Mouse (Mus musculus) forebrain, embryonic 11.5 days (tissue): Measurements from ENCODE around the gene Ghsr. TPM values are rescaled to one million over a fixed set of nuclear protein-coding genes. Genes with fewer than 3 reads are reported as not detected.

Source experiments
- ATAC-seq: fragments of 200-750 bp; cut with Nextera tagmentation; replicated peaks from 2 replicates; pipeline ENCODE4 v1.8.0; 2017; ENCODE audit warnings: moderate TSS enrichment; ENCODE audit not compliant: low FRiP score
- DNase-seq: peaks from one replicate; pipeline ENCODE4 v3.0.0-alpha.2; 2017; ENCODE audit warnings: low spot score
- H3K27ac ChIP-seq: fragments of 300-500 bp; sonication (generic); 2 replicates; pipeline ENCODE4 v1.5.1; 2014; ENCODE audit warnings: low read depth, low read length
- H3K27me3 ChIP-seq: fragments of 300-500 bp; sonication (generic); 2 replicates; pipeline ENCODE4 v1.6.1; 2014; ENCODE audit warnings: mild to moderate bottlenecking, low read length, mixed read lengths; ENCODE audit not compliant: control insufficient read depth, insufficient read depth
- H3K36me3 ChIP-seq: fragments of 300-500 bp; sonication (generic); 2 replicates; pipeline ENCODE4 v1.6.1; 2014; ENCODE audit warnings: mild to moderate bottlenecking, low read length, moderate library complexity, mixed read lengths; ENCODE audit not compliant: control insufficient read depth, insufficient read depth
- H3K4me1 ChIP-seq: fragments of 300-500 bp; sonication (generic); replicated peaks from 2 replicates; pipeline ENCODE4 v1.6.1; 2014; ENCODE audit warnings: low read length, mixed read lengths; ENCODE audit not compliant: control insufficient read depth, insufficient read depth
- H3K4me2 ChIP-seq: fragments of 300-500 bp; sonication (generic); 2 replicates; pipeline ENCODE4 v1.6.1; 2014; ENCODE audit warnings: low read depth, mild to moderate bottlenecking, low read length, moderate library complexity, mixed read lengths; ENCODE audit not compliant: severe bottlenecking
- H3K4me3 ChIP-seq: fragments of 300-500 bp; sonication (generic); 2 replicates; pipeline ENCODE4 v1.5.1; 2014; ENCODE audit warnings: low read depth, low read length
- H3K9ac ChIP-seq: fragments of 300-500 bp; sonication (generic); 2 replicates; pipeline ENCODE4 v1.6.1; 2014; ENCODE audit warnings: low read length
- H3K9me3 ChIP-seq: fragments of 300-500 bp; sonication (generic); 2 replicates; pipeline ENCODE4 v1.6.1; 2016; ENCODE audit warnings: low read length, mixed read lengths; ENCODE audit not compliant: control insufficient read depth
- WGBS: fragments of 180-500 bp; shearing (Covaris S2); extraction: QIAGEN DNeasy Blood & Tissue Kit; methylation state at CpG from one replicate; pipeline ENCODE4 v1.1.7; 2014; 5-methylcytosine and 5-hydroxymethylcytosine counted together
- polyA plus RNA-seq: library from polyadenylated mRNA; unstranded; fragments of >200 nt; fragmentation: Nextera tagmentation; extraction: Ambion mirVana; gene quantifications from 2 replicates; pipeline ENCODE4 v1.2.1, GENCODE M21; 2014

Ghsr gene
- polyA plus RNA-seq, 1 experiment from 2014 or later: not detected

DNA sequence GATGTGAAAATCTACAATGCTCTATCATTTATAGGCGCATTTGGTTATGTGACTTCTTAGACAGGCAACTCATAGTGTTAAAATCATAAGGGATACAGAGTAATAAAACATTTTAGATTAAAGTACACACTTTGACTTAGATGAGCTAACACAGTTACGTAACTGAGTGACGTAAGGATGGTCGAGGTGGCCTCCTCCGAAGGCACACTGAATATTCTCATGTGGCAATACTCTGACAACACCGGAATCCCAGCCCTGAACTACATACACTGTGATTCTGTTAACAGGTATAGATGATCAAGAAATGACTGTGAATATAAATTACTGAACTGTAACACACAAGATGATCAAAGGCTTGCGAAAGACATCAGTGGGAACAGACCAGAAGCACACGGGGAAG, 47.5 kb downstream of the Ghsr start:
- H3K27ac ChIP-seq: no peak overlapping the region
- no peak for DNase-seq
- WGBS: 96% methylated on average over 8 of the region's 8 CpGs
- H3K9me3 ChIP-seq: no peaks in the 10 kb centered on the region
- no peak overlapping the region for H3K9ac ChIP-seq
- H3K4me3 ChIP-seq: no peak overlapping the region
- no peaks in the 10 kb centered on the region for H3K27me3 ChIP-seq
- no peak for ATAC-seq
- H3K4me2 ChIP-seq: no peak overlapping the region
- no peaks in the 10 kb centered on the region; the same call in 1 of the 2 replicates for H3K36me3 ChIP-seq
- no peaks in the 10 kb centered on the region for H3K4me1 ChIP-seq

DNA sequence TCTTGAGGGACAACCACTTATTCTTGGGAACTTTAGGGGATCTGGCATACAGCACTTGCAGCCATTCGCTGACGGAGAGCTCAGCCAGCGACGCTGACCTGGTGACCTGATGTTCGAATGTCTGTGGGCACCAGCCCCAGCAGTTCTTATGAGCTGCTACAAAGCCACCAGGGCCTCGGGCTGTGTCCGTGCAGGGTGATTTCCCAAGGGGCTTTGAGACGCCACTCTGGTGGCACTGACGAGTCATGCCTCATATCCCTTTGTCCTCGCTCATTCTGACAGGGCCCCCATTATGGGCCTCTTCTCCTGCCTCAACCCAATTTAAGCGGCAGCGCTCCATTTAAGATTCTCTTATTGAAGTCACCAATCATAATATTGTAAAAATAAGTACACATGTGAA, 50.8 kb downstream of the Ghsr start:
- Histone ChIP-seq H3K27me3 (no peaks in the 10 kb centered on the region), H3K4me3 (no peak overlapping the region), H3K9me3 (no peaks in the 10 kb centered on the region), H3K9ac (no peak overlapping the region), H3K4me1 (no peaks in the 10 kb centered on the region), H3K4me2 (no peak overlapping the region), H3K36me3 (no peaks in the 10 kb centered on the region; the same call in 1 of the 2 replicates), H3K27ac (no peak overlapping the region)
- ATAC-seq: no peak
- no peak for DNase-seq
- 68% methylated on average over 12 of the region's 12 CpGs for WGBS

DNA sequence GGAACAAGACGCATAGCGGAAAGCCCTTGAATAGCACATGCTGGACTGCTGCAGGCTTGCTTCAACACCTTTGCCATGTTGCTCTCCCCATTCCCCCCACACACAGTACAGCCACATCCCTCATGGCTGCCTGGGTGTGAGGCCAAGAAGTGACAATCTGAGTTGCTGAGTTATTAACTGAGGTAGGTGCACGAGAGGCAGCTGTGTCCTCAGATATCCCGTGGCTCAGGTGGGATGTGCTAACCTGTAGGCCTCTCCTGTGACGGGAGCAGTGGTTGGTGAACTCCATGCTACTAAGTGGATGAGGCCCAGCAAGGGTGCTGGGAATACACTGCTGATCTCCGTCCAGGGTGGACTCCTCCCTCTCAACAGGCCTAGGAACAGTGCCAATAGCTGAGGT, 51.4 kb downstream of the Ghsr start:
- Histone ChIP-seq H3K27me3 (no peaks in the 10 kb centered on the region), H3K4me1 (no peaks in the 10 kb centered on the region), H3K9ac (no peak overlapping the region), H3K4me3 (no peak overlapping the region), H3K36me3 (no peaks in the 10 kb centered on the region; the same call in 1 of the 2 replicates), H3K9me3 (no peaks in the 10 kb centered on the region), H3K27ac (no peak overlapping the region), H3K4me2 (no peak overlapping the region)
- ATAC-seq (no peak), DNase-seq (no peak)
- 88% methylated on average over 6 of the region's 6 CpGs for WGBS

DNA sequence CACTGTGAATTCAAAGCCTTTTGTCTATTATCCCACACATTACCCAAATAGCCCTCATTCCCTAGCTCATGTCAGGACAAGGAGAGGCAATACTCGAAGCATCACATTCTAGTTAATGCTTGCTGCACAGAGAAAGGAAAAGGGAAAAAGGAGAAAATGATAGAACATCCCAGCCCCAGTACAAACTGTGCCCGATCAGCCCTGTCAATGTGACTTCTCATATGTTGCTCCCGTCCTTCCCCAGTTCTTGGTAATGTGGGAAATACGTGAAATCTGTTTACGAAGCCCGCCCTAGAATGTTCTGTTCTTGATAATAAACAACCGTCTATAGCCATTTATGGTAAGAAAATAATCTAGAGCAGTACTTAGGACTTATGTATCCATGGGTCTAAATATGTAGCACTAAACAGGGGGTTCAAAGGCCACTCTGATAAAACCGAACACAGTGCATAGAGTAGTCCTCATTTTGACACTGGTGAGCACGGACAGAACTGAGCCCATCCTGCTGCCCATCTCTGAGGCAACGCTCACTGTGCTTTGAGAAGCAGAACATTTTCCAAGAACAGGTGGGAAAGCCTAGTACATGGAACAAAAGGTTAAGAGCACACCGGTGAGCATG, 53.0 kb downstream of the Ghsr start:
- Histone ChIP-seq H3K4me1 (no peaks in the 10 kb centered on the region), H3K27me3 (no peaks in the 10 kb centered on the region), H3K4me2 (no peak overlapping the region), H3K36me3 (no peaks in the 10 kb centered on the region), H3K9ac (no peak overlapping the region), H3K27ac (no peak overlapping the region), H3K4me3 (no peak overlapping the region), H3K9me3 (no peaks in the 10 kb centered on the region)
- ATAC-seq (no peak), DNase-seq (no peak)
- WGBS: 91% methylated on average over 11 of the region's 11 CpGs

DNA sequence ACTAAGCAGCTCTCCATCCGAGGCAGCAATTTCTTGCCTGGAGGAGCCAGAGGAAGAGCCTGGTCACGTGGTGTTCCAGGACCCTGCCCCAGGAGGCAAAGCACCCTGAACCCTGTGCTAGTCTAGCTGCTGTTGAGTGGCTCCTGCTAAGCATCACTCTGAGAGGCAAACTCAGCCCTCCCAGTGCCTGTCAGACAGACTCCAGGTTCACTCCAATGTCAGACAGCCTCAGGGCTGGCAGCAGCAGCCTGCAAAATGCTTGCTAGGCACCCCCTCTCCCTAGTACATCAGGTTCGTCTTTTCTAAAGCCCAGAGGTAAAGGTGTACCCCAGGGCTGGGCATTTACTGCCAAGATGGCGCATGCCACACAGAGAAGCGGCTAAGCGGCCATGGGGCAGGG, 56.3 kb downstream of the Ghsr start:
- no peaks in the 10 kb centered on the region for H3K27me3 ChIP-seq

More for the DNA sequence above, 56.3 kb downstream of the Ghsr start:
- Histone ChIP-seq H3K9ac (no peak overlapping the region), H3K9me3 (no peaks in the 10 kb centered on the region), H3K36me3 (no peaks in the 10 kb centered on the region), H3K4me2 (no peak overlapping the region), H3K27ac (no peak overlapping the region), H3K4me3 (no peak overlapping the region), H3K4me1 (no peaks in the 10 kb centered on the region)
- WGBS: 92% methylated on average over 6 of the region's 6 CpGs
- no peak for DNase-seq
- ATAC-seq: no peak

Other genes starting within 250 kb of the Ghsr start
- gene Ect2, start 217.5 kb upstream of the Ghsr start, polyA plus RNA-seq: 124 and 136 TPM in 2 replicates
- gene Nceh1, start 188.4 kb upstream of the Ghsr start, polyA plus RNA-seq: 3.3 and 3.4 TPM in 2 replicates
- gene Tnfsf10, start 54.3 kb upstream of the Ghsr start, polyA plus RNA-seq: not detected in 2 replicates